Mouse (Mus musculus) limb, embryonic 14.5 days (tissue): Measurements from ENCODE around the gene 4930404H24Rik. TPM values are rescaled to one million over a fixed set of nuclear protein-coding genes. Genes with fewer than 3 reads are reported as not detected.

ENCODE experiments used
- ATAC-seq: fragments of 200-750 bp; cut with Nextera tagmentation; 2 replicates; pipeline ENCODE4 v1.8.0; 2017; ENCODE audit warnings: low read depth, moderate number of reproducible peaks, moderate TSS enrichment; ENCODE audit not compliant: low FRiP score
- DNase-seq: peaks from one replicate; pipeline ENCODE4 v3.0.0-alpha.2; 2015; ENCODE audit warnings: low spot score
- H3K27ac ChIP-seq: fragments of 300-500 bp; sonication (generic); replicated peaks from 2 replicates; pipeline ENCODE4 v1.5.1; 2014; ENCODE audit warnings: low read depth, mild to moderate bottlenecking, low read length, moderate library complexity, mixed read lengths
- H3K27me3 ChIP-seq: fragments of 300-500 bp; sonication (generic); 2 replicates; pipeline ENCODE4 v1.6.1; 2014; ENCODE audit warnings: low read length, mixed read lengths; ENCODE audit not compliant: control insufficient read depth, insufficient read depth
- H3K36me3 ChIP-seq: fragments of 300-500 bp; sonication (generic); 2 replicates; pipeline ENCODE4 v1.6.1; 2014; ENCODE audit warnings: mild to moderate bottlenecking, low read length, moderate library complexity, mixed read lengths; ENCODE audit not compliant: control insufficient read depth, insufficient read depth
- H3K4me1 ChIP-seq: fragments of 300-500 bp; sonication (generic); 2 replicates; pipeline ENCODE4 v1.6.1; 2014; ENCODE audit warnings: antibody characterized with exemption, low read length, mixed read lengths; ENCODE audit not compliant: control insufficient read depth, insufficient read depth
- H3K4me2 ChIP-seq: fragments of 300-500 bp; sonication (generic); replicated peaks from 2 replicates; pipeline ENCODE4 v1.6.1; 2014; ENCODE audit warnings: low read depth, mild to moderate bottlenecking, low read length, moderate library complexity; ENCODE audit not compliant: severe bottlenecking
- H3K4me3 ChIP-seq: fragments of 300-500 bp; sonication (generic); replicated peaks from 2 replicates; pipeline ENCODE4 v1.5.1; 2014; ENCODE audit warnings: low read length
- H3K9ac ChIP-seq: fragments of 300-500 bp; sonication (generic); 2 replicates; pipeline ENCODE4 v1.6.1; 2014; ENCODE audit warnings: mild to moderate bottlenecking, low read depth, low read length, moderate library complexity; ENCODE audit not compliant: severe bottlenecking
- H3K9me3 ChIP-seq: fragments of 300-500 bp; sonication (generic); 2 replicates; pipeline ENCODE4 v1.6.1; 2016; ENCODE audit warnings: low read length; ENCODE audit not compliant: control insufficient read depth
- POLR2A ChIP-seq: fragments of 200-500 bp; IDR thresholded peaks from 2 replicates; pipeline ENCODE4 v1.8.0; 2012; ENCODE audit warnings: inconsistent platforms, mild to moderate bottlenecking, moderate library complexity, borderline replicate concordance; ENCODE audit not compliant: insufficient read depth, insufficient read length; ENCODE audit errors: extremely low read depth
- WGBS: fragments of 180-500 bp; shearing (Covaris S2); extraction: QIAGEN DNeasy Blood & Tissue Kit; methylation state at CpG from one replicate; pipeline ENCODE4 v1.1.7; 2014; 5-methylcytosine and 5-hydroxymethylcytosine counted together
- polyA plus RNA-seq, 2 experiments: library from polyadenylated mRNA; depleted of rRNA in 1 of 2; stranded (reverse) in 1 of 2; unstranded in 1 of 2; fragments of >200 nt; fragmentation: Nextera tagmentation in 1 of 2; extraction: Ambion mirVana in 1 of 2; gene quantifications; 2 replicates each; pipeline versions ENCODE4 v1.2.1 to v1.2.3; 2012 to 2014

4930404H24Rik gene
- polyA plus RNA-seq, 2 experiments = not detected

DNA sequence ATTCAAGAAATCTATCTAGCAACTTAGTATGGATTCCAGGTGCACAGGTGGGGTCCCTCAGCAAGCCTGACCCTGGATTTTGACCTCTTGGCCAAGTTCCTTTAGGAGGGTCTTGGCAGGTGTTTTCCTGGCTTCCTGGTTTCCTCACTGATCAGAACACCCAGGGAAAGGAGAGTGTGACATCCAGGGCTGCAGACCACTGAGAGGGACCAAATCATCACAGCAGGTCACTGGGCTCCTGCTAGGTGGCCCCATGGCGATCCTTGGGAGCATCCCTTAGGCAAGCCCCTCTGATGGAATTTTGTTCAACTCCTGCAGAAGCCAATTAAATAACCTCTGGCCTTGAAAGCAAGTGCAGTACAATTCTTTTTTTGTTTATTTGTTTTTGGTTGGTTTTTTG lies 2.5 kb upstream of the 4930404H24Rik start:
- DNase-seq (no peak), ATAC-seq (no peak)
- H3K27me3 ChIP-seq = peaks cover 17% of the 10 kb centered on the region
- no peak overlapping the region for H3K4me3 ChIP-seq
- H3K4me2 ChIP-seq = no peak overlapping the region
- H3K9me3 ChIP-seq = no peaks in the 10 kb centered on the region
- H3K36me3 ChIP-seq = no peaks in the 10 kb centered on the region
- H3K9ac ChIP-seq = no peak overlapping the region
- H3K27ac ChIP-seq = no peak overlapping the region
- H3K4me1 ChIP-seq = peaks cover 11% of the 10 kb centered on the region
- WGBS = 67% methylated on average over 1 of the region's 1 CpGs
- TF ChIP-seq POLR2A = no peak

DNA sequence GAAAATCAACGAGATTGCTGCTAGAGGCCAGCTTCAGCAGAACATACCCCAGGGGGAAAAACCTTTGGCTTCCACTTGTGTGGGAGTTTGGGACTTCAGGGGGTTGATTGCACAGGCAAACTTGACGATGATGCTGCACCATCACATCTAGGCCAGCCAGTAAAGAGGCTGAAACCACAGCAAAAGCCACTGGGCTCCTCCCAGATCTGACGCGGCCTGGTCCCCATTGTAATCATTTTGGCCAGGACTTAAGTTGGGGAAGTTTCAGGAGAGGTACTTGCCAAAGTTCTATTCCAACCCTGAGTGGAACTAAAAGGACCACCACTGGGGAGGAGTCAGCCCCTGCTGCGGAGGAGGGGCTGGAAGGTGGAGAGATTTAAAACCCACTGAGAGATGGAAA lies 1.6 kb upstream of the 4930404H24Rik start:
- Histone ChIP-seq H3K27ac (no peak overlapping the region), H3K4me3 (no peak overlapping the region), H3K4me1 (peaks cover 11% of the 10 kb centered on the region), H3K9ac (no peak overlapping the region), H3K36me3 (no peaks in the 10 kb centered on the region), H3K9me3 (no peaks in the 10 kb centered on the region), H3K4me2 (no peak overlapping the region), H3K27me3 (peaks cover 17% of the 10 kb centered on the region)
- WGBS = 20% methylated on average over 5 of the region's 5 CpGs
- DNase-seq (no peak), ATAC-seq (no peak)
- TF ChIP-seq POLR2A = no peak

DNA sequence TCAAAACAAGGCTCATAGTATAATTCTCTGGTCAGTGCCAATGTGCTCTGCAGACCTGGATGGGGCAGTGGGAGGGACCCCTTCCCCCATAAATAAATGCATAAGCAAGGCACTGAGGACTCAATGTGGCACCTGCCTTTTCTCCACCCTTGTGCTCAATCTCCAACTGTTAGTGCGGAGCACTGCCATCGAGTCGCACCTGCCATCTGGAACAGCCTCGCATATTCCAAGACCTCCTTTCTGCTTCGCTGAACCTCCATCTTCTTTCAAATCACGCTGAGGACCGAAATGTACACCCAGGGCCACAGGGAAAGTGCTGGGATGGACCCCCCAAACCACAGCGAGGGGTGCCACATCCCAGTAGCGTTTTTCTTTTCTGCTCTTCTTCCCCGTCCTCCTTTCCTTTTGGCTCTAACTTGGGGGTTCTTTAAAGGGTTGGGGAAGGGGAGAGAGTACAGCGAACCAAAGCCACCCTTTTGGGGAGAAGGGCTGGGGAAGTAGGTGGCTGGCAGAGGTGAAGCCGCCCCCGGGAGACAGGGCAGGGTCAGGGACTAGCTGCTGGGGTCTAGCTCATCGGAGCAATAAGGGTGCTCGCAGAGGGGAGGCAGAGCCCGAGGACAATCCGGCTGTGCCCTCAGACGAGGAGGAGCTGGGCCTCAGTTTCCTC lies 945 bp upstream of the 4930404H24Rik start:
- peaks cover 17% of the 10 kb centered on the region for H3K27me3 ChIP-seq
- 12% methylated on average over 18 of the region's 18 CpGs for WGBS
- H3K4me1 ChIP-seq = peaks cover 11% of the 10 kb centered on the region

DNA sequence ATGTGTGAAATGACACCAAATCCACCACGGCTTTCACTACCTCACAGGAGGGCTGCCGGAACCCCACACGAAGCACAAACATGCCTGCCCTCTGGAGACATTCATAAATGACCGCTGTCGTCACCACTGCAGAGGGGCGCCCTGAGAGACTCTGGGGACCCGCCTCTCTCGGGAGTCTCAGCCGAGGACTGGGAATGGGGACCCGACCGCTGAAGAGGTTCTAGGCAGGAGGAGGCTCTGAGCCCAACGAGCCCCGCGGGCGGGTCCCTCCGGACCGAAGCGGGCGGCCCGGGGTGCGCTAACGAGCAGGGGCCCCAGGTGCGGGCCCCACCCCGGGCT lies 442 bp upstream of the 4930404H24Rik start:
- Histone ChIP-seq H3K36me3 (no peaks in the 10 kb centered on the region), H3K9me3 (no peaks in the 10 kb centered on the region), H3K9ac (peak overlapping the region; percentile 58), H3K27ac (no peak overlapping the region), H3K27me3 (peaks cover 17% of the 10 kb centered on the region), H3K4me2 (peak overlapping the region; percentile 99), H3K4me1 (peaks cover 11% of the 10 kb centered on the region), H3K4me3 (peak overlapping the region; percentile 58)
- peak; percentile 2; the same call in 1 of the 2 replicates for ATAC-seq
- no peak for TF ChIP-seq POLR2A
- no peak for DNase-seq
- 1% methylated on average over 9 of the region's 24 CpGs for WGBS

More for the DNA sequence above, 945 bp upstream of the 4930404H24Rik start:
- DNase-seq (no peak), ATAC-seq (no peak)
- H3K27ac ChIP-seq = no peak overlapping the region
- no peaks in the 10 kb centered on the region for H3K36me3 ChIP-seq
- TF ChIP-seq POLR2A = no peak
- H3K9ac ChIP-seq = peak overlapping the region; percentile 58; the same call in 1 of the 2 replicates
- H3K4me3 ChIP-seq = peak overlapping the region; percentile 58
- H3K9me3 ChIP-seq = no peaks in the 10 kb centered on the region
- H3K4me2 ChIP-seq = peak overlapping the region; percentile 99

DNA sequence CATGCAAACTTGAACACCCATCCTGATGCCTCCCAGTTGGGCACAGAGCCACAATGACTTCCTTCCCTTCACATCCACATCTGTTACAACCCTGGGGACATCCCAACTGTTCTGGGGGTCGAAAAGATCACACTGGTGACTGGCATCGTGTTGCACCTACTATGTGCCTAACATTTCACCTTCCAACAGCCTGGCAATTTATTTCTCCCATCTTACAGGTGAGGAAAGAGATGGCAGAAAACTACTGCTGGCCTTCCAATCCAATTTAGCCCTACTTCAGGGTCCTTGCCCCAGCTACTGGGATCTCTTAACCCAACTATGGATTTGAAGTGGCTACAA lies 772 bp downstream of the 4930404H24Rik start:
- Histone ChIP-seq H3K36me3 (no peaks in the 10 kb centered on the region), H3K4me2 (peak overlapping the region; percentile 99), H3K4me3 (peak overlapping the region; percentile 58; the same call in 1 of the 2 replicates), H3K9me3 (no peaks in the 10 kb centered on the region), H3K27ac (no peak overlapping the region), H3K9ac (no peak overlapping the region), H3K4me1 (peaks cover 11% of the 10 kb centered on the region), H3K27me3 (peaks cover 17% of the 10 kb centered on the region)
- no peak for ATAC-seq
- DNase-seq = no peak
- no peak for TF ChIP-seq POLR2A
- 29% methylated on average over 2 of the region's 2 CpGs for WGBS
